Mouse (Mus musculus): ENCODE measurements around the gene Radil. TPM values are rescaled to one million over a fixed set of nuclear protein-coding genes. Genes with fewer than 3 reads are reported as not detected.

The Radil gene
- polyA plus RNA-seq, 1 experiment = 0.67 TPM

DNA sequence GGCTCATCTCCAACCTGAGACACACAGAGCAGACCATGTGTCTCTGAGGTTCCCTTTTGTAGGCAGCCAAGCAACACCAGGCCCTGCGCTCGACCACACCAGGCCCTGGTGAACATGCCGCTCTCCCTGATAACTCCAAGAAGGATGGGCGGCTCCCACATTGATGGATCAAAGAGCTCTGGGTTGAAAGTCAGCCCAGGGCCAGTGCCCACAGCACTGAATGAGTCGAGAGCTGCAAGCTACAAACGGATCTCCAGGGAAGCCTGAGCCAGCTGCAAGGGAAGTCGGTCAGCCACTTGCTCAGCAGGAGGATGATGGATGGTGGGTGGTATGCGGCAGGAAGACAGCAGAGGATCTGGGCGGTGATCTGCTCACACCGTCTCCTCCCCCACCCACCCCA is 93.6 kb downstream of the Radil start:
- no peaks in the 10 kb centered on the region for H3K27me3 ChIP-seq (replicated peaks; ENCODE audit: control insufficient read depth, insufficient read depth, low read length)
- no peaks in the 10 kb centered on the region for H3K4me1 ChIP-seq (ENCODE audit: control insufficient read depth, insufficient read depth, low read length)
- DNase-seq = peak; percentile 62
- no peak overlapping the region for H3K4me3 ChIP-seq (ENCODE audit: insufficient read depth, low read depth, low read length)
- H3K36me3 ChIP-seq (ENCODE audit: control insufficient read depth, insufficient read depth, low read length) = 0 out of 2 replicates have a peak, but pooled peaks cover 4% of the 10 kb centered on the region
- TF ChIP-seq POLR2A (IDR thresholded peaks at IDR 0.05; ENCODE audit: low read depth, low read length) = no peak
- no peak overlapping the region for H3K27ac ChIP-seq (ENCODE audit: insufficient read depth, low read depth, low read length)
- WGBS = 46% methylated on average over 10 of the region's 10 CpGs

DNA sequence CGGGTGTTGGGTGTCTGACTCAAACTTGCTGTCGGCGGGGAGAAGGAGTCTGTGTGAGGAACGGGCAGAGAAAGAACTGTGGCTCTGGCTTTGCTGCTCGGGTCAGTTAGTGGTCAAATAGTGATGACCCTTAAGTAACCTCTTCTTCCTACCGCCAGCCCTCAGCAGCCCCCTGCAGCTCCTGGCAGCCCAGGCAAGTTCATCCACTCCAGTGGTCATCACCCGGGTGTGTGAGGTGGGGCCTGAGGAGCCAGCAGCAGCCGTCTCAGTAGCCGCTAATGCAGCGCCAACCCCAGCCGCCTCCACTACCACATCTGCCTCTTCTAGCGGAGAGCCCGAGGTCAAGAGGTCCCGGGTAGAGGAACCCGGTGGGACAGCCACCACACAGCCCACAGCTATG is 94.6 kb downstream of the Radil start:
- no peak for TF ChIP-seq POLR2A (IDR thresholded peaks at IDR 0.05; ENCODE audit: low read depth, low read length)
- TF ChIP-seq CTCF (conservative IDR thresholded peaks at IDR 0.05; ENCODE audit: insufficient read depth, insufficient read length, low read depth, low read length) = no peak
- Histone ChIP-seq H3K27me3 (replicated peaks; ENCODE audit: control insufficient read depth, insufficient read depth, low read length) (no peaks in the 10 kb centered on the region), H3K36me3 (ENCODE audit: control insufficient read depth, insufficient read depth, low read length) (0 out of 2 replicates have a peak, but pooled peaks cover 4% of the 10 kb centered on the region), H3K27ac (ENCODE audit: insufficient read depth, low read depth, low read length) (no peak overlapping the region), H3K4me1 (ENCODE audit: control insufficient read depth, insufficient read depth, low read length) (no peaks in the 10 kb centered on the region), H3K4me3 (ENCODE audit: insufficient read depth, low read depth, low read length) (no peak overlapping the region)
- DNase-seq = no peak
- 56% methylated on average over 15 of the region's 15 CpGs for WGBS

DNA sequence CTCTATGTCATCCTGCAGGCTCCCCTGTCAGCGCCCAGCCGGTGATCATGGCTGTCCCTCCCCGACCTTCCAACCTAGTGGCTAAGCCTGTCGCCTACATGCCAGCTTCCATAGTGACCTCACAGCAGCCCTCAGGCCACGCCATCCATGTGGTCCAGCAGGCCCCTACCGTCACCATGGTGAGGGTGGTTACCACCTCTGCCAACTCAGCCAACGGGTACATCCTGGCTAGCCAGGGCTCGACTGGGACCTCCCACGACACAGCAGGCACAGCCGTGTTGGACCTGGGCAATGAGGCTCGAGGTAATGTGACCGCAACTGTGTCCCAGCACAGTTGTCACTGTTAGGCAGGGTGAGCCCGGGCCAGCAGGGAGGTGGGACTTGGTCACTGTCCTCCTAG is 97.2 kb downstream of the Radil start:
- no peaks in the 10 kb centered on the region for H3K4me1 ChIP-seq (ENCODE audit: control insufficient read depth, insufficient read depth, low read length)

DNA sequence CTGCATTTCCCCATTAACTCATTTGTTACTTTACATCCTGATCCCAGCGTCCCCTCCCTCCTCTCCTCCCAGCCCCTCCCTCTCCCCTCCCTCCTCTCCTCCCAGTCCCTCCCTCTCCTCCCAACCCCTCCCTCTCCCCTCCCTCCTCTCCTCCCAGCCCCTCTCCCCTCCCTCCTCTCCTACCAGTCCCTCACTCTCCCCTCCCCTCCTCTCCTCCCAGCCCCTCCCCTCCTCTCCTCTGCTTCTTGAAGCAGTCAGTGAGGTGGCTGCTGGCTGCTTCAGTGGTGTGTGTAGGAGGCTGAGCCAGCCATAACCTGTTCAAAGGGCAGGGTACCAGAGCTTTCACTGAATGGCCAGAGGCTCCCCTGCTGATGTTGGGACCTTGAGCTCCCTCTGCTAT is 99.1 kb downstream of the Radil start:
- H3K27me3 ChIP-seq (replicated peaks; ENCODE audit: control insufficient read depth, insufficient read depth, low read length) = no peaks in the 10 kb centered on the region
- H3K4me3 ChIP-seq (ENCODE audit: insufficient read depth, low read depth, low read length) = no peak overlapping the region
- no peaks in the 10 kb centered on the region for H3K4me1 ChIP-seq (ENCODE audit: control insufficient read depth, insufficient read depth, low read length)
- 23% methylated on average over 1 of the region's 1 CpGs for WGBS
- DNase-seq = peak; percentile 86
- H3K27ac ChIP-seq (ENCODE audit: insufficient read depth, low read depth, low read length) = no peak overlapping the region
- 0 out of 2 replicates have a peak, but pooled peaks cover 4% of the 10 kb centered on the region for H3K36me3 ChIP-seq (ENCODE audit: control insufficient read depth, insufficient read depth, low read length)
- TF ChIP-seq CTCF (conservative IDR thresholded peaks at IDR 0.05; ENCODE audit: insufficient read depth, insufficient read length, low read depth, low read length) = no peak

More for the DNA sequence above, 97.2 kb downstream of the Radil start:
- DNase-seq = no peak
- H3K4me3 ChIP-seq (ENCODE audit: insufficient read depth, low read depth, low read length) = no peak overlapping the region
- no peak for TF ChIP-seq POLR2A (IDR thresholded peaks at IDR 0.05; ENCODE audit: low read depth, low read length)
- no peak for TF ChIP-seq CTCF (conservative IDR thresholded peaks at IDR 0.05; ENCODE audit: insufficient read depth, insufficient read length, low read depth, low read length)
- 0 out of 2 replicates have a peak, but pooled peaks cover 4% of the 10 kb centered on the region for H3K36me3 ChIP-seq (ENCODE audit: control insufficient read depth, insufficient read depth, low read length)
- H3K27me3 ChIP-seq (replicated peaks; ENCODE audit: control insufficient read depth, insufficient read depth, low read length) = no peaks in the 10 kb centered on the region
- no peak overlapping the region for H3K27ac ChIP-seq (ENCODE audit: insufficient read depth, low read depth, low read length)
- WGBS = 95% methylated on average over 13 of the region's 13 CpGs

DNA sequence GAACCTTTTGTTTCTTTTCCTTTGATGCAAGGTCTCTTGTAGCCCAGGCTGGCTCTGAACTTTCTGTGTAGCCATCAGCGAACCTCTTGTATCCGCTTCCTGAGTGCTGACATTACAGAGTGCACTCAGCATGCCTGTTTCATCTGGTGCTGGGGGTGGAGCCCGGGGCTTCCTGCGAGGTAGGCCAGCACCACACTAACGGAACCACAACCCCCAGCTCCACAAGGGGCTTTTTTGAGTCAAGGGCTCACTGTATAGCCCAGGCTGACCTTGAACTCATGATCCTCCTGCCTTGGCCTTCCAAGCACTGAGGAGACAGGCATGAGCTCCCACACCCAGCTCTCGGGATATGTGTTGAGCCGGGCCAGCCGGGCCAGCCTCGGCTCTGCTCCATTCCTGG is 100.1 kb downstream of the Radil start:
- WGBS = 94% methylated on average over 9 of the region's 9 CpGs
- 0 out of 2 replicates have a peak, but pooled peaks cover 3% of the 10 kb centered on the region for H3K36me3 ChIP-seq (ENCODE audit: control insufficient read depth, insufficient read depth, low read length)
- no peak for DNase-seq
- no peak overlapping the region for H3K27ac ChIP-seq (ENCODE audit: insufficient read depth, low read depth, low read length)
- H3K4me3 ChIP-seq (ENCODE audit: insufficient read depth, low read depth, low read length) = no peak overlapping the region
- H3K4me1 ChIP-seq (ENCODE audit: control insufficient read depth, insufficient read depth, low read length) = 0 out of 2 replicates have a peak, but pooled peaks cover under 1% of the 10 kb centered on the region
- H3K27me3 ChIP-seq (replicated peaks; ENCODE audit: control insufficient read depth, insufficient read depth, low read length) = no peaks in the 10 kb centered on the region
- no peak for TF ChIP-seq POLR2A (IDR thresholded peaks at IDR 0.05; ENCODE audit: low read depth, low read length)
- TF ChIP-seq CTCF (conservative IDR thresholded peaks at IDR 0.05; ENCODE audit: insufficient read depth, insufficient read length, low read depth, low read length) = no peak

DNA sequence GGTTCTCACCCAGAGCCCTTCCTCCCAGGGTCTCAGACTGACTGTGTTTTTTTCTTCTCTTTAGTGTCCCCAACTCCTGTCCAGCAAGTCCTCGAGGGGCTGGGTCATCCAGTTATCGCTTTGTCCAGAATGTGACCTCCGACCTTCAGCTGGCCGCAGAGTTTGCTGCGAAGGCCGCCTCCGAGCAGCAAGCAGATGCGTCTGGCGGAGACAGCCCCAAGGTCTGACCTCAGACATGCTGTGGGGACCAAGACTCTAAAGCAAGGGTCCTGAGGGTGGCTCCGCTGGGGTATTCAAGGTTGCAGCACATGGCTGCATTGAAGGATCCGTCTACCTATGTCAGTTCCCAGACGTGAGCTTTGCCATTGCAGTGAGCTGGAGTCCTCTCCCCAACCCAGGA is 102.3 kb downstream of the Radil start:
- H3K4me1 ChIP-seq (ENCODE audit: control insufficient read depth, insufficient read depth, low read length) = peaks cover 7% of the 10 kb centered on the region; the same call in 1 of the 2 replicates
- 0 out of 2 replicates have a peak, but pooled peaks cover under 1% of the 10 kb centered on the region for H3K36me3 ChIP-seq (ENCODE audit: control insufficient read depth, insufficient read depth, low read length)
- no peak overlapping the region for H3K4me3 ChIP-seq (ENCODE audit: insufficient read depth, low read depth, low read length)
- no peak for TF ChIP-seq CTCF (conservative IDR thresholded peaks at IDR 0.05; ENCODE audit: insufficient read depth, insufficient read length, low read depth, low read length)
- TF ChIP-seq POLR2A (IDR thresholded peaks at IDR 0.05; ENCODE audit: low read depth, low read length) = no peak
- WGBS = 72% methylated on average over 12 of the region's 12 CpGs
- no peak overlapping the region for H3K27ac ChIP-seq (ENCODE audit: insufficient read depth, low read depth, low read length)
- no peak for DNase-seq
- no peaks in the 10 kb centered on the region for H3K27me3 ChIP-seq (replicated peaks; ENCODE audit: control insufficient read depth, insufficient read depth, low read length)

DNA sequence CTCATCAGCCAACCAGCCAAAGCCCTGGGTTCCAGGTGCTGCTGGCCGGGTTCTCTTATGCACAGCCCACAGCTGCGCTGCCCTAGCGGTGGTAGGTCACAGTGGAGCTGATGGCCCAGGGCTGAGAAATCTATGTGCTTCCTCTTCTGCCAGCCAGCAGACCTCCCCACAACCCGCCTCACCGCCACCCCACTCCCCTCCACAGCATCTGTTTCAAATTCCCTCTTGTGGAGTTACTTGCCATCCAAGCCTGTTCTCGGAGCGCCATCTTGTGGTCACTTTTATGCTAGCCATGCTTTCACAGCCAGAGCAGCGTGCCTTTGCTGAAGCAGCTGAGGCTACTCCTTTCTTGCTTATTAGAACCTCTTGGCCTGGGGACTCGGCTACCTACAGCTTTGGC is 102.8 kb downstream of the Radil start:
- H3K27me3 ChIP-seq (replicated peaks; ENCODE audit: control insufficient read depth, insufficient read depth, low read length) = no peaks in the 10 kb centered on the region
- peaks cover 9% of the 10 kb centered on the region; the same call in 1 of the 2 replicates for H3K4me1 ChIP-seq (ENCODE audit: control insufficient read depth, insufficient read depth, low read length)
- peak; percentile 90 for DNase-seq
- H3K36me3 ChIP-seq (ENCODE audit: control insufficient read depth, insufficient read depth, low read length) = no peaks in the 10 kb centered on the region
- no peak overlapping the region for H3K27ac ChIP-seq (ENCODE audit: insufficient read depth, low read depth, low read length)
- WGBS = 12% methylated on average over 9 of the region's 9 CpGs
- H3K4me3 ChIP-seq (ENCODE audit: insufficient read depth, low read depth, low read length) = no peak overlapping the region
- TF ChIP-seq CTCF (conservative IDR thresholded peaks at IDR 0.05; ENCODE audit: insufficient read depth, insufficient read length, low read depth, low read length) (peak; percentile 99), POLR2A (IDR thresholded peaks at IDR 0.05; ENCODE audit: low read depth, low read length) (no peak)
